Mouse (Mus musculus) forebrain, embryonic 14.5 days (tissue): ENCODE measurements around the gene Gm973. TPM values are rescaled to one million over a fixed set of nuclear protein-coding genes. Genes with fewer than 3 reads are reported as not detected.

Source experiments
- ATAC-seq: fragments of 200-750 bp; cut with Nextera tagmentation; 2 replicates; pipeline ENCODE4 v1.8.0; 2017; ENCODE audit warnings: mild to moderate bottlenecking, moderate library complexity
- DNase-seq: peaks from one replicate; pipeline ENCODE4 v3.0.0-alpha.2; 2015; ENCODE audit warnings: low spot score
- H3K27ac ChIP-seq: fragments of 300-500 bp; sonication (generic); 2 replicates; pipeline ENCODE4 v1.5.1; 2014; ENCODE audit warnings: low read depth, mild to moderate bottlenecking, control low read depth, low read length, moderate library complexity
- H3K27me3 ChIP-seq: fragments of 300-500 bp; sonication (generic); replicated peaks from 2 replicates; pipeline ENCODE4 v1.6.1; 2014; ENCODE audit warnings: low read length, control low read depth, mixed read lengths; ENCODE audit not compliant: control insufficient read depth, insufficient read depth
- H3K36me3 ChIP-seq: fragments of 300-500 bp; sonication (generic); 2 replicates; pipeline ENCODE4 v1.6.1; 2014; ENCODE audit warnings: low read length, control low read depth; ENCODE audit not compliant: control insufficient read depth, insufficient read depth
- H3K4me1 ChIP-seq: fragments of 300-500 bp; sonication (generic); 2 replicates; pipeline ENCODE4 v1.6.1; 2014; ENCODE audit warnings: antibody characterized with exemption, low read length, control low read depth; ENCODE audit not compliant: control insufficient read depth, insufficient read depth
- H3K4me2 ChIP-seq: fragments of 300-500 bp; sonication (generic); 2 replicates; pipeline ENCODE4 v1.6.1; 2014; ENCODE audit warnings: mild to moderate bottlenecking, control low read depth, low read length
- H3K4me3 ChIP-seq: fragments of 300-500 bp; sonication (generic); 2 replicates; pipeline ENCODE4 v1.5.1; 2014; ENCODE audit warnings: low read depth, low read length, control low read depth
- H3K9ac ChIP-seq: fragments of 300-500 bp; sonication (generic); 2 replicates; pipeline ENCODE4 v1.6.1; 2014; ENCODE audit warnings: mild to moderate bottlenecking, low read length, control low read depth, moderate library complexity
- H3K9me3 ChIP-seq: fragments of 300-500 bp; sonication (generic); replicated peaks from 2 replicates; pipeline ENCODE4 v1.6.1; 2016; ENCODE audit warnings: low read length, control low read depth, mixed read lengths; ENCODE audit not compliant: control insufficient read depth
- WGBS: fragments of 180-500 bp; shearing (Covaris S2); extraction: QIAGEN DNeasy Blood & Tissue Kit; methylation state at CpG from one replicate; pipeline ENCODE4 v1.1.7; 2014; 5-methylcytosine and 5-hydroxymethylcytosine counted together
- polyA plus RNA-seq: library from polyadenylated mRNA; unstranded; fragments of >200 nt; fragmentation: Nextera tagmentation; extraction: Ambion mirVana; gene quantifications from 2 replicates; pipeline ENCODE4 v1.2.1, GENCODE M21; 2014

Gm973 gene
- polyA plus RNA-seq, 1 experiment from 2014 or later: 6.2 TPM

DNA sequence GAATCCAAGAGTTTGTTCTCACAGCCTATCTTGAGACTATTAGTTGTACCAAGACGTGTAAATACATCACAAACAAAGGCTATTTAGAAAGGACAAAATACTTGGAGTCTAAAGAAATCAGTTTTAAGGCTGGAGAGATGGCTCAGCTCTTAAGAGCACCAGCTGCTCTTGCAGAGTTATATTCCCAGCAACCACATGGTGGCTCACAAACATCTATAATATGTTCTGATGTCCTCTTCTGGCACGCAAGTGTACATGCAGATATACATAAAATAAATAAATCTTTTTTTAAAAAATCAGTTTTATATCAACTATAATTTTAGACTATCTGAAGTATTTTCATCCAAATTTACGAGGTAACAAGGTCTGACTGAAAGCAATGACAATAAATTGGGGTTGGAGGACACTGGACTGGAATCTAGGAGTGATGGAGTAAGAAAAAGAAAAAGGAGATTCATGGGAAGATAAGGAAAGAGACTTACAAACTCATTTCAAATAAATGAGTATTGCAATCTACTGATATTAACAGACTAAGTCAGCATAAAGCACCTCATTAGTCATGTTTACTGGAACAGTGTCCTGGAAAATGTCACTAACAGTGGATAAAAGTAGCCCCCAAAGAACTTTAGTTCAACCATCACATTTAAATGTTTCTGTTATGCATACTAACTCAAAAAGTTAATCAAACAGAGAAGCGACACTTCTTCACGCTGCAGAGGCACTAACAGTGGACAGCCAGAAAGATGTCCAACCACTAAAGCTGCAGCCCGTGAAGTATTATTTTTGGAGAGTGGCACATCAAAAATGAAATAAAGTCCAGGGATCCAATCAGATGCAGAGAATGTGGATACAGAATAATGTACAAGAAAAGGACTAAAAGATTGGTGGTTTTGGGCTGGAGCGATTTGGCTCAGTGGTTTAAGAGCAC lies 140.4 kb downstream of the Gm973 start:
- Histone ChIP-seq H3K4me2 (no peak overlapping the region), H3K4me1 (no peaks in the 10 kb centered on the region), H3K27me3 (no peaks in the 10 kb centered on the region), H3K9ac (no peak overlapping the region), H3K36me3 (peaks cover 19% of the 10 kb centered on the region), H3K4me3 (no peak overlapping the region), H3K9me3 (no peaks in the 10 kb centered on the region), H3K27ac (no peak overlapping the region)
- WGBS: 94% methylated on average over 7 of the region's 7 CpGs
- no peak for DNase-seq
- ATAC-seq: no peak

DNA sequence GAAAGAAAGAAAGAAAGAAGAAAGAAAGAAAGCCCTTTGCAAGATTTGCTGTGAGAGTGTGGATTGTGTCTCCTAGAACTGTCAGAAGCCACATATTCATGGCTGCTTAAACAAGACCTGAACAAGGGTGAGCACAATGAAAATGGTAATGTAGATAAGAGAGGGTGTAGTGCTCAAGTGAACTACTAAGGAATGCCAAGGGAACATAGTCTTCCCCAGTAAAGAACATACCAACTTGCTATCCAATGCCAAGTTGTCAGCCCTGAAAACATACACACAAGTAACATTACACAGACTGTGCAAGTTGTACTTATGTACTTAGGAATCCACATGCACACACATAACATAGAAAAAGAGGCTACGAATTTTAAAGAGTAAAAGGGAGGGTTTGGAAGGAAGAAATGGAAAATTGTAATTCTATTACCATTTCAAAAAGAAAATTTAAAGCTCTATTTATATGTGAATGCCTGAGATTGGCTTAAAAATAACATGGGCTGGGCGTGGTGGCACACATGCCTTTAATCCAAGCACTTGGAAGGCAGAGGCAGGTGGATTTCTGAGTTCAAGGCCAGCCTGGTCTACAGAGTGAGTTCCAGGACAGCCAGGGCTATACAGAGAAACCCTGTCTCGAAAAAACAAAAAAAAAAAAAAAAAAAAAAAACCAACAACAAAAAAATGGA lies 147.5 kb downstream of the Gm973 start:
- no peak overlapping the region for H3K4me2 ChIP-seq
- no peaks in the 10 kb centered on the region for H3K9me3 ChIP-seq
- H3K36me3 ChIP-seq: no peaks in the 10 kb centered on the region
- ATAC-seq (no peak), DNase-seq (no peak)
- no peak overlapping the region for H3K27ac ChIP-seq
- WGBS: 86% methylated on average over 3 of the region's 3 CpGs
- H3K4me1 ChIP-seq: no peaks in the 10 kb centered on the region
- no peak overlapping the region for H3K4me3 ChIP-seq
- no peak overlapping the region for H3K9ac ChIP-seq
- no peaks in the 10 kb centered on the region for H3K27me3 ChIP-seq

- no peak for DNase-seq
- Histone ChIP-seq H3K27ac (no peak overlapping the region), H3K9me3 (no peaks in the 10 kb centered on the region), H3K4me2 (peak overlapping the region; percentile 14; the same call in 1 of the 2 replicates), H3K4me1 (peaks cover 12% of the 10 kb centered on the region; the same call in 1 of the 2 replicates), H3K4me3 (0 out of 2 replicates have a peak overlapping the region, but pooled peaks have one; percentile 87), H3K36me3 (no peaks in the 10 kb centered on the region), H3K27me3 (no peaks in the 10 kb centered on the region), H3K9ac (no peak overlapping the region)
- ATAC-seq: no peak
- WGBS: 76% methylated on average over 2 of the region's 2 CpGs
Measured at GRCm38 (mm10) chr1:59668871-59669270, 152.8 kb downstream of the Gm973 start.

- peak overlapping the region; percentile 87 for H3K4me3 ChIP-seq
- H3K27me3 ChIP-seq: no peaks in the 10 kb centered on the region
- peak overlapping the region; percentile 72 for H3K4me2 ChIP-seq
- peaks cover 12% of the 10 kb centered on the region; the same call in 1 of the 2 replicates for H3K4me1 ChIP-seq
- H3K9ac ChIP-seq: peak overlapping the region; percentile 97
- ATAC-seq (peak; percentile 83), DNase-seq (peak; percentile 7)
- H3K27ac ChIP-seq: peak overlapping the region; percentile 94
- no peaks in the 10 kb centered on the region for H3K9me3 ChIP-seq
- WGBS: under 1% methylated on average over 32 of the region's 54 CpGs
- no peaks in the 10 kb centered on the region for H3K36me3 ChIP-seq
Measured at GRCm38 (mm10) chr1:59669962-59670630, 154.0 kb downstream of the Gm973 start.

GRCm38 (mm10) chr1:59670641-59671168 lies 154.6 kb downstream of the Gm973 start, which contains the start of gene Sumo1:
Gene Sumo1 (minus strand): TSS chr1:59670834.
- peak; percentile 98 for ATAC-seq
- Histone ChIP-seq H3K4me3 (peak within 1 kb of the TSS; percentile 87), H3K27ac (peak within 1 kb of the TSS; percentile 94), H3K9me3 (no peaks in the 10 kb centered on the region), H3K4me2 (peak within 1 kb of the TSS; percentile 72), H3K36me3 (no peaks in the 10 kb centered on the region), H3K27me3 (no peaks in the 10 kb centered on the region), H3K4me1 (peaks cover 12% of the 10 kb centered on the region; the same call in 1 of the 2 replicates), H3K9ac (peak within 1 kb of the TSS; percentile 97)
- peak; percentile 97 for DNase-seq
- WGBS: under 1% methylated on average over 36 of the region's 36 CpGs

DNA sequence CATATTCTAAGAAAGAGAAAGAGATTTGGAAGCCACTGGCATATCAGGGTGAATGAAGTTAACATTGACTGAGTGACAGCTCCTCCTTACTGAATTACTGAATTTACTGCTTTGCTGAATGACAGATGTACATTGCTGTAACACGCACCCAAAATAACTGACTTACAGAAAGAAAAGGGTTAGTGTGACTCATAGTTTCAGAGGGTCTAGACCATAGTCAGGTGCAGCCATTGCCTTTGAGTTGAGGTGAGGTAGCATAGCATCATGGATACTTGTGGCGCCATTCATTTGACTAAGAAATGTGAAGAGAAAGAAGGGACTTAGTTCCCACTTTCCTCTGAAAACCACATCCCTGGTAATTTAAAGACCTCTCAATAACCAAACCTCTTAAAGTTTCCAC lies 157.6 kb downstream of the Gm973 start:
- Histone ChIP-seq H3K27ac (no peak overlapping the region), H3K9ac (no peak overlapping the region), H3K36me3 (no peaks in the 10 kb centered on the region), H3K4me2 (no peak overlapping the region), H3K4me3 (no peak overlapping the region), H3K9me3 (no peaks in the 10 kb centered on the region), H3K27me3 (no peaks in the 10 kb centered on the region), H3K4me1 (peaks cover 12% of the 10 kb centered on the region; the same call in 1 of the 2 replicates)
- WGBS: 94% methylated on average over 2 of the region's 2 CpGs
- DNase-seq: no peak
- no peak for ATAC-seq

GRCm38 (mm10) chr1:59683926-59684818 lies 168.1 kb downstream of the Gm973 start:
- H3K4me1 ChIP-seq: peaks cover 14% of the 10 kb centered on the region
- H3K9ac ChIP-seq: peak overlapping the region; percentile 58; the same call in 1 of the 2 replicates
- ATAC-seq (no peak; the same call in 1 of the 2 replicates), DNase-seq (no peak)
- peak overlapping the region; percentile 70 for H3K4me2 ChIP-seq
- no peaks in the 10 kb centered on the region for H3K9me3 ChIP-seq
- WGBS: 10% methylated on average over 11 of the region's 11 CpGs
- H3K4me3 ChIP-seq: peak overlapping the region; percentile 84
- H3K27me3 ChIP-seq: no peaks in the 10 kb centered on the region
- no peak overlapping the region for H3K27ac ChIP-seq
- no peaks in the 10 kb centered on the region for H3K36me3 ChIP-seq
